Mouse (Mus musculus) cerebellum, adult 9-10 months (tissue): ENCODE results near the gene Zfp292.

ENCODE experiments used
- DNase-seq: peaks from one replicate; pipeline ENCODE4 v3.0.0; 2022

The Zfp292 gene

DNA sequence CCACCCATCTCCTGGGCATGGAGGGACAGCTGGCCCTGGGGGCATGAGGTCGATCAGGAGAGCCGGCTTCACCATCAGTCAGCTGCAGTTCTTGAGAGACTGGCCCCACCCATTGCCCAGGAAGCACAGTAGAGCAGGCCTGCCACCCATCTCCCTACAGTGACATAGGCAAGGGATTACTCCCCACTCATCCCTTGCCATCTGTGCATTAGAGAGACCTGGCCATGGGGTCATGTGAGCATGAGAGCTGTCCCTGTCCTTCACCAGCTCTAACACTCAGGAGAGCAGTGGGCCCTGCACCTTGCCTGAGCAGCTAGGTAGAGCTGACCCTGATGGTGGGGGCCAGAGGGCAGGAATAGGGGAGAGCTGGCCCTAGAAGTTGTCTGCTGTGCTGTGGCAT, 97.1 kb downstream of the Zfp292 start:
- no peak for DNase-seq

DNA sequence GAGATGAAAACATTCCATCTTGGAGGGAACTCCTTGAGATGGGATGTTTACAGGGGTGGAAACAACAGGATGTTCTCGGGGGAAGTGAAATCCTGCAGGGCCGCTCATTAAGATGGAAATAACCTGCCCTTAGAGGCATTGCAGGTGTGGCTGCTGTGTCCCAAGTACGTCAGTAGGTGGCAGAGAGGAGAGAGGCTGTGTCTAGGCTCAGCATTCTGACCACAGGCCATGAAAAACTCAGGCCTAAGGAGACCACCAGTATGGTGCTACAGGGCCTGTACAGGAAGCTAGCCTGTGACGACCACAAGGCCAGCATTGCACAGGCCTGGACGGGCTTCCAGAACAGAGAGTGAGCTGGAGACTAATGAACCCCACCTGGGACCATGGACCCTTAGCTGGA, 97.9 kb downstream of the Zfp292 start:
- no peak for DNase-seq

DNA sequence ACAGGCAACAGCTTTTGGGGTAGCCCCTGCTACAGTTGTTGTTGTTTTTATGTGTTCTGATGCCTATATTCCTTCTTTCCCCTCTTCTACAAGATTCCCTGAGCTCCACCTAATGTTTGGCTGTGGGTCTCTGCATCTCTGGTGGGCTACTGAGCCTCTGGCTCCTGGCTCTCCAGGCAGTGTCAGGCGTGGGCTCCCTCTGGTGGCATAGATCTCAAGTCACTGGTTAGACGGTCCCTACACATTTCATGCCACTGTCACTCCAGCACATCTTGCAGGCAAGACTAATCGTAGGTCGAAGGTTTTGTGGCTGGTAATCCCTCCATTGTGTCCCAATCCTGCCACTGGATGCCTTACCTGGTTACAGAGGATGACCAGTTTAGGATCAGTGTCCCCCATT, 100.0 kb downstream of the Zfp292 start:
- DNase-seq, result no peak

DNA sequence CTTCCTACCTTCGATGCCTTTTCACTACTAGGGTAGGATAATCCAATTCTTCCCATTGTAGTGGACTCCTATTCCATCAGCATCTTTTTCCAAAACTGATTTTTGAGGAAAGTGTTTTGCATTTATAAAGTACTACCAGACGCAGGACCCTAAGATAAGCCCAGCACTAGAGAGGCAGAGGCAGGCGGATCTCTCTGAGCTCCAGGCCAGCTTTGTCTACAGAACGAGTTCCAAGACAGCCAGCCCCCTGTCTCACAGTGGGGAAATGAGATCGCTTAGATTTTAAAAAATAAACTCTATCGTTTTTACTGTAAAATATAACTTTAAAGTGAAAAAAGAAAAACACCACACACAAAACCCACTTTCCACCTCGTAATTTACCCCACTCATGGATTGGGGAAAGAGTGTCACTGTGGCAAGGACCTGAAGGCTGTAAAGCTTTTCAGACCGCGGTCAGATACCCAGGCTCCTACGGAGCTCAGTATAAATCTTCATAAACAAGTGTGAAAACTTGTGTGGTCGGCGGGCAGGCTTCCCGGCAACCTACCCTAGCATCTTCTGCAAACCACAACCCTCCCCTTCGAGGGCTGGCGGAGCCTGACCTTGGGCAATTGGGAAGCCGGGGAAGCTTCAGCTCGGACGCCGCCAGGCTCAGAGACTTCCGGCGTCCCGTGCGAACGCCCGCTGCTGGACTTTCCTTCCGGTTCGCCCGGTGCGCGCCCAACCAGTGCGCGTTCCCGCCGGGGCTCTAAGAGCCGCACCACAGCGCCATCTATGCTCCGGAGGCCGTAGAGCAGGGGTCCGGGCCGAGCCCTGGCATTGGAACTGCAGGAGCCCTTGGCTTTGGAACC, 104.9 kb downstream of the Zfp292 start, which contains the start of gene Smim8:
Gene Smim8 (minus strand): TSS at position 747 of the 851 bp plus-strand sequence.
- DNase-seq, result peak; percentile 91

DNA sequence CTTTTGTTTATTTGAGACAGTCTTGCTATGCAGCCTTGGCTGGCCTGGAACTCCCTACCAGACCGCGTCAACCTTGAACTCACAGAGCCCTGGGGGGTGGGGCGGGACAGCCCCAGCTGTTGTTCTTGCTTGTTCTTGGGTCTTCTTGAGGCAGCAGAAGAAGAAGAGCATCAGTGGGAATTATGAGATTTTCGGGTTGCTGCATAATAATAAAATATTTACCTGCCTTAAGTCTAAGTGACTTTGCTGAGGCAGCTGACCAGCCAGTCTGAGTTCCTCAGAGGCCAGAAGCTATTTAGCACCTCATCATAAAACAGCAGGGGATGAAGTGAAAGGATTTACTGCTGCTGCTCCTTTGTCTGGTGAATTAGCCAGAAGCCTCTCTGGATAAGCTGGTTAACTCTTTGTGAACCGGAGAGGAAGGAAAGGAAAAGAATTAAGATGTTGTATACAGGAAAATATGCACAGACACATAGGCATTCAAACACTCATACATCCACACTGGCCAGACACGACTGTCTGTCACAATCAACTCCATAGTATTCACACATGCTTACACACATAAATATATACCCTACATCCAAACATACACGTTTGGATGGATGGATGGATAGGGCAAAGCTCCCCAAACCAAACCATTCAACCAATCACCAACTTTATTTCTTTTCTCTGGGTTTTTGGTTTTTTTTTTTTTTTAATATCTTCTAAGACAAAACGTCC, 110.9 kb downstream of the Zfp292 start:
- DNase-seq, result no peak

DNA sequence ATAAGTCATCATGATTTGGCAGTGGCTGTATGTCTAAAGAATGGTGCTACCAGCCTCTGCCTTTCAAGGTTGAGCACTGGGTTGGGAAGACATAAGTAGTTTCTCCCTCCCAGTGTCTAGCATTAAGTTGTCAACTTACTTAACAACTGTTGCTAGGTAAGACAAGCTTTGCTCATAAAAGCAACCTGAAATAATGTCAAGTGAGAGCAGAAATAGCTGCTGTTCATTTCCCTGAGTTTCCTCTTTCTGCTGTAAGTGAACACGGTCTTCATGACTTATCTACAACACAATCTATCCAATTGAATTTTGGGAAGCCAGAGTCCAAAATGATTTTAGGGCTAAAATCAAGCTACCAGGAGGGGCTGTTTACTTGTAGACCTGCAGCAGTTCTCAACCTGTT, 126.6 kb downstream of the Zfp292 start, which contains the start of gene Gm136:
Gene Gm136 (minus strand): TSS at position 101 of the 400 bp plus-strand sequence.
- DNase-seq, result no peak
